Mouse (Mus musculus): ENCODE measurements around the gene Triobp.
A peak's percentile ranks its signal among the peaks of the same experiment; 100 is the strongest.

Triobp gene

DNA sequence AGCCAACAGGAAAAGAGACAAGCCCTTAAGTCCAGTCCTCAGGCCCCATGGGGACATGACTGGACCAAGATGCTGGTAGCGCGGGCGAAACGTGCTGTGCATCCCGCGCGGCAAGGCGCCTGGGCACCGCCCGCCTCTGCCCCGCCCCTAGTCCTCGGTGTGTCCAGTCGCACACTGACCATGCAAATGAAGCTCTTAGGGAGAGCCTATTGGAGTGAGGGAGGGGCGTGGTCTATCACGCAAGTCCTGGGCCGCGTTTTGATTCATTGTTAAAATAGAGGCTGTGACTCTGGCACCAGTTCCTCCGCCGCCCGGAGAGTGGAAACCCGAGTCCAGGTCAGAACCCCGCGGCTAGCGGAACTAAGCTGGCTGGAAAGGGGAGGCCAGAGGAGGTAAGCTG lies at the start of gene Triobp:
TSS of gene Triobp (plus strand) at position 68 of the 400 bp plus-strand sequence.
- DNase-seq (ENCODE audit: low read depth, low spot score) = peak; percentile 64

DNA sequence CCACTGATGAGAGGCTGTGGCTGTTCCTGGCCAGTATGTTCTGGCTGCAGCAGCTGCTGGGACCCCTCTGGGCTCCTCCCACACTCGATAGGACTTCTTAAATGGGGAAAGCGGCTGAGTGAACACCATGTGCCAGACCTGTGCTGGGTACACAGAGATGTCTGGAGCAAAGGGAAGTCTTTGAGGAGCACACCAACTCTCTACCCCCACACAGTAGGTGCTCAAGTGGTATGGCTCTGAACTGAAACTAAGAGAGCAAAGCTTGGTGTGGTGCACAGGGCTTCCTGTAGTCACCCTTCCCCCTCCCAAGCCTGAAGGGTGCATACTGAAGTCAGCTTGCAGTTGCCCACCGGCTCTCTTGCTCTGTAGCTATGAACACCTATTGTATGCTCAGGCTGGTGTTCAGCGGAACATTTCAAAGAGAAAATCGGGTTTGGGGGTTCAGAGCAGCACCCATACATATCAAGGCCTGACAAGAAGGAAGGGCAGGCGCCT lies 49.0 kb upstream of the Triobp start:
- peak; percentile 72 for DNase-seq (ENCODE audit: low read depth, low spot score)

DNA sequence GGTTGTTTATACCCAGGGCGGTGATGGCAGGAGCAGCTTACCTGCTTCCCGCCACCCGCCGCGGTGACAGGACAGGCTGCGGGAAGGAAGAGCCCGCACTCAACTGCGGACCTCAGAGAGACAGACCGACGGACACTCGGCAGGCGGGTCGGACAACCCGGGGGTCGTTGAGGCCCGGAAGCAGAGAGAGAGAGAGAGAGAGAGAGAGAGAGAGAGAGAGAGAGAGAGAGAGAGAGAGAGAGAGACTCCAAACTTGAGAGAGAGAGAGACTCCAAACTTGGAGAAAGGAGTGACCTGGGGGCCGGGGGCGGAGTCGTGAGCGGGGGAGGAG lies 48.1 kb upstream of the Triobp start, which contains the start of gene Gm49510:
TSS of gene Gm49510 (plus strand) at position 259 of the 331 bp plus-strand sequence.
- no peak for DNase-seq (ENCODE audit: low read depth, low spot score)

DNA sequence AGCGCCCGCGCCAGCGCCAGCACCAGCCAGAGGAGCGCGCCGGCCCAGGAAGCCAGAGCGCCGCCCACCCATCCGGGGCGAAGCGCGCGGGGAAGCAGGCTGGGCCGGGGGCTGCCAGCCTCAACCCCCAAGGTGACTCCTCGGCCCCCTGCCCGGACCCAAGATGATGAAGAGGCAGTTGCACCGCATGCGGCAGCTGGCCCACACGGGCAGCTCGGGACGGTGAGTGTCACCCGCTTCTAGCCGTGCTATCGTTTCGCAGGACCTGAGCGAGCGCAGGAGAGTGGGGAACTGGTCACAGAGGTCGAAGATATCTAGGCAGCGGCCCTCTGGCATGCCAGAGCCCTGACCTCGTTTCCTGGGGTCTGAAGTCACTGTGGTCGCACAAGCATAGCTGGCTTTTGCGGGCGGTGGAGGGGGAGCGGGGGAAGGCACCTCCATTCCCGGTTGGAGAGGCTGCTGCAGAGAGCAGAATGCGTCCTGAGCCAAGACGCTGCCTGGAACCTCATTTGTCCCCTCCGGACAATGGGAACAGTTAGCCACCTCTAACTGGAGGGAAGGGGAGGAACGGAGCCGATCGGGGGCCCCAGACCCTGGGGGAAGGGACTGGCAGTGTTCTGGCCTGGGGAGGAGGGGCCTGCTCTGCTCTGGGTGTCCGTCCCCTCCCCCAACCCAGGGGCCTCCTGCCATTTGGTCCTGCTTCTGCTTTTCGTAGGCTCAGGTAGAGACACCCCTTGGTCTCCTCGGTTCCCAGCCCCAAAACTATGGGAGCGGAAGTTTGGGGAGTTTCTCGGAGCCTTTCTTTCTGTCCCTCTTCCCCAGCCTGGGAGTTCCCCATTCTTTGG lies 47.6 kb upstream of the Triobp start, which contains the start of gene Sh3bp1:
TSS of gene Sh3bp1 (plus strand) at position 29 of the 845 bp plus-strand sequence.
- peak; percentile 84 for DNase-seq (ENCODE audit: low read depth, low spot score)

DNA sequence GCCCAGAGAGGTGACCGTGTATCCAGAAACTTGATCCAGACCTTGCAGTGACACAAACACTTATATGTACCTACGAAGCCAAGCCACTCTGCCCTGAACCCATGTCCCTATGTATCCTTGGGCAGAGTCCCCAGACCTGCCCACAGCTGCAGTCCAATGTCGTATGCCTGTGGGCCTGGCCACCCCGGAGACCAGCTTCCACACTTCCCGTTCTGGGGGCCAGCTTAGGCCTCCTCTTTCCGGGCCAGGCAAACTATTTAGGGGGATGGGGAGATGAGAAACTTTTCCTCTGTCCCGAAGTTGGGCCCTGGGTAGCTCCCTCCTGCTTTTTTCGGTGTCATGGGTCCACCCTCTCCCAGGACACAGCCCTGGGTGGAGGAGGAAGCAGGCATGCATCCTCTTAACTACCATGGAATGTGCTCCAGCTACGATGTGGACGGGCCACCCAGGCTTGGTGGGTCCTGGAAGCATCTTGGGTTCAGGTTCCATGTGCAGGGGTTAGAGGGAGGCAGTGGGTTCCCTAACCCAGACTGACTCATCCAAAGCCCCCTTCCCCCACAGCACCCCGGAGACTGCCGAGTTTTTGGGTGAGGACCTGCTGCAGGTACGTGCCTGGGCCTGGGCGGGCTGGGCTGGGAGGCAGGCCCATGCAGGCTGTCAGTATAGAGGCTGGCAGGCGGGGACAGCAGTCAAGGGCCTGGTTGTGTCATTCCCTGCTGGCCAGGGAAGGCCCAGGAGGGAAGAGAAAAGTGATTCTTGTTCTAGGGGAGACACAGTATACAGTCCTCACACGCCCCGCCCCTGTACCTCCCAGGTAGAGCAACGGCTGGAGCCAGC lies 46.7 kb upstream of the Triobp start:
- no peak for DNase-seq (ENCODE audit: low read depth, low spot score)

DNA sequence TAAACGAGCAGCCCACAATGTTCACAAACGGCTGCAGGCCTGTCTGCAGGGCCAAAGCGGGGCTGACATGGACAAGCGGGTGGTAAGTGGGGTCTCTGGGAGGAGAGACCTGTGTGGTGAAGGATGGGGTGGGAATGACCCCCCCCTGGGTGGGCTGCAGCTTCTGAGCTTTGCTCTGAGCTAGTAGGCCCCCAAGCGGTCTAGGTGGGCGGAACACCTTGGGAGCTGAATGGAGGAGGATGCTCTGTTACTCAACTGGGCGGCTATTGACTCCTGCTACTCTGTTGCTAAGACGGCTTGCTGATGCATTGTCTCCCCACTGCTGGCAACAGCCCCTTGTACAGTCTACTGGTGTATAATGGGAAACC lies 46.1 kb upstream of the Triobp start:
- DNase-seq (ENCODE audit: low read depth, low spot score) = no peak

DNA sequence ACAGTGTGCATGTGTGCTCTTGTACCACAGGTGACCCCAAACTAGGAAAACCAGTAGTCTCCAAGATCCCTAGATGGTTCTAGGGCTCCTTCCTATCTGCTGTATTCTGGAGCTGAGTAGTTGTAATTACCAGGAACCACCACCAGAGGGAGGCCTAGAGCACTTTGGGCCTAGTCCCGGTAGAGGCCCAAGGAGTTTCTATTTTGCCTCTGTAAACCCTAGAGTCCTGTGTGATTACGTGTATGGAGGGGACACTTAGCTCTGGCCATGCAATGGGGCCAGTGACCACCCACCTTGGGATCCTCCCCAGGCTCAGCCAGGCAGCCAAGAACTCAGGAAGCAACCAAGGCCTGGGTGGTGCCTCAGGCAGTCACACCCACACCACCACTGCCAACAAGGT lies 44.3 kb upstream of the Triobp start:
- peak; percentile 81 for DNase-seq (ENCODE audit: low read depth, low spot score)

DNA sequence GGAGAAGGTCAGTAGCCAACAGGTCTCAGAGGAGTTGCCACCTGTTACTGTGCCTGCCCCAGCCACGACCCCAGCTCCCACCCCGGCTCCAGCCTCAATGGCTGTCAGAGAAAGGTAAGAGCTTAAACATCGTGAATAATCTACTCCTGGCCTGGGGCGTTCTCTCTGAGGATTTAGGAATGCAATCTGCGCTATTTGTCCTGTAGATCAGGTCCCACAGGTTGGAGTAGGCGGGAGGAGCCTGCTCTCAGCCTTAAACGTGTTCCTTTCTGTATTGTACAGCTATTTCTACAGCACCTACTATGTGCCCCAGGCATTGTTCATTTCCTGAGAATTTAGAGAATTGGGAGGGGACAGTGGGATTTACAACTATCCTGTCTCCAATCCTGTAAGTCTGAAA lies 39.1 kb upstream of the Triobp start:
- DNase-seq (ENCODE audit: low read depth, low spot score) = no peak

DNA sequence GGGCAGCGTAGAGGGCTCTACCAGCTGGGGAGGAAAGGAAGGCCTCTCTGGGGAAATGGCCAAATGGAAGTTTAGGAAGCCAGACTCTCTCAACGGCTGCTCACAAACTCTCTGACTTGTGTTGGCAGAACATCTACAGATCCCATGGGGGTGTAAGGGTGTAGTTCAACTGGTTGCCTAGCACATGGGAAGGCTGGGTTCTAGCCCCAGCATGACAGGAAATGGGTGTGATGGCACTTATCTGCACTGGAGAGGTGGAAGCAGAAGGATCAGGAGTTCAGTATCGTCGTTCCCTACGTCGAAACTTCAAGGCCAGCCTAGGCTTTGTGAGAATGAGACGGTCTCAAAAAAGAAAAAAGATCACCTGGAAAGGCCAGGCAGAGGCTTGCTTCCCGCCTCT lies 38.5 kb upstream of the Triobp start:
- no peak for DNase-seq (ENCODE audit: low read depth, low spot score)

DNA sequence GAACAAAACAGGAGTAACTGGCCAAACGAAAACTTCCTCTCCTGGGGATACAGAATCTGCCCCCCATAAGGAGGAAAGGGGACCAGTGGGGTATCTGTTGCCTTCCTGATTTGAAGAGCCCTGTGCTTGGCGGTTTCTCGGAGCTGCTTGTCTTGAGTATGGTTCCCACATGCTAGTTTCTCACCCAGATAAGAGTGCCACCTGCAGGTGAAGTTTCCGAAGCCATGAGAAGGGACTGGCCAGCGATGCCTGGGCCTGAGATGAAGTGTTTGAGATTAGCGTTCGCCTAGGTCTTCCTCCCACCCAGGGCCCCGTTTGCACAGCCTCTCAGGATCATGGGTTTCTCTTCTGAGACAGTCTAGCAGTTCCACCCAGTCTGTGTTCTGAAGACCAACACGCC lies 35.5 kb upstream of the Triobp start:
- peak; percentile 55 for DNase-seq (ENCODE audit: low read depth, low spot score)

DNA sequence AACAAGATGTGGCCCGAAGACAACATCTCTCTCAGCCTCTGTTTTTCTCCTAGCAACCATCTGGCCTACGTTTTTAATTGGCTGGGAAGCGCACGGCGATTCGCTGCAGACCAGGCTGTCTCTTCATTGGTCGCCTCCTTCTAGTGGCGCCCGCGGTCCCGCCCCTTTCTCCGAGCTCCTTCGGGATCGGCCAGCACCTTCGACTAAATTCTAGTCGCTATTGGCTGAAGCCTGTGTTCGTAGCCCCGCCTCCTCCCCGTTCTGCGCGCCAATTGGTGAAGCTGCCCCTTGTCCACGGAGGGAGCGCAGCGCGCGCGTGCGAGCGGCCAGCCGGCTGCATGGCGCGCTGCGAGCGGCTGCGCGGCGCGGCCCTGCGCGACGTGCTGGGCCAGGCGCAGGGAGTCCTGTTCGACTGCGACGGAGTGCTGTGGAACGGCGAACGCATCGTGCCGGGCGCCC lies 33.9 kb upstream of the Triobp start, which contains the start of gene Pdxp:
TSS of gene Pdxp (plus strand) at position 288 of the 459 bp plus-strand sequence.
- DNase-seq (ENCODE audit: low read depth, low spot score) = peak; percentile 98

DNA sequence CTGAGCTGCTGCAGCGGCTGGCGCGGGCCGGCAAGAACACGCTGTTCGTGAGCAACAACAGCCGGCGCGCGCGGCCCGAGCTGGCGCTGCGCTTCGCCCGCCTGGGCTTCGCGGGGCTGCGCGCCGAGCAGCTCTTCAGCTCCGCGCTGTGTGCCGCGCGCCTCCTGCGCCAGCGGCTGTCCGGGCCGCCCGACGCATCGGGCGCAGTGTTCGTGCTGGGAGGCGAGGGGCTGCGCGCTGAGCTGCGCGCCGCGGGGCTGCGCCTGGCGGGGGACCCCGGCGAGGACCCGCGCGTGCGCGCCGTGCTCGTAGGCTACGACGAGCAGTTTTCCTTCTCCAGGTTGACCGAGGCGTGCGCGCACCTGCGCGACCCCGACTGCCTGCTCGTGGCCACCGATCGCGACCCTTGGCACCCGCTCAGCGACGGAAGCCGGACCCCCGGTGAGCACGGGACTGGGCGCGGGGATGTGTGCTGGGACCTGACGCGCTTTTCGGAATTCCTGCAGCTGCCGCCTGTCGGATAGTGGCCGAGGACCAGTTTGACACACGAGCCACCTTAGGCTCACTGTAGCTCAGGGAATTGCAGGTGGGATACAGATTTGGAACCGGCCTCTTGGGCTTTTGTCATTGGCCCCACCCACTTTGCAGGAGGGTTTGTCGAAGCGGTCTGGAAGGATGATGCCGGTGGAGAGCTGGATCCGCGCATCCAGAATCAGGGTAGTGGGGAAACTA lies 33.3 kb upstream of the Triobp start:
- no peak for DNase-seq (ENCODE audit: low read depth, low spot score)

DNA sequence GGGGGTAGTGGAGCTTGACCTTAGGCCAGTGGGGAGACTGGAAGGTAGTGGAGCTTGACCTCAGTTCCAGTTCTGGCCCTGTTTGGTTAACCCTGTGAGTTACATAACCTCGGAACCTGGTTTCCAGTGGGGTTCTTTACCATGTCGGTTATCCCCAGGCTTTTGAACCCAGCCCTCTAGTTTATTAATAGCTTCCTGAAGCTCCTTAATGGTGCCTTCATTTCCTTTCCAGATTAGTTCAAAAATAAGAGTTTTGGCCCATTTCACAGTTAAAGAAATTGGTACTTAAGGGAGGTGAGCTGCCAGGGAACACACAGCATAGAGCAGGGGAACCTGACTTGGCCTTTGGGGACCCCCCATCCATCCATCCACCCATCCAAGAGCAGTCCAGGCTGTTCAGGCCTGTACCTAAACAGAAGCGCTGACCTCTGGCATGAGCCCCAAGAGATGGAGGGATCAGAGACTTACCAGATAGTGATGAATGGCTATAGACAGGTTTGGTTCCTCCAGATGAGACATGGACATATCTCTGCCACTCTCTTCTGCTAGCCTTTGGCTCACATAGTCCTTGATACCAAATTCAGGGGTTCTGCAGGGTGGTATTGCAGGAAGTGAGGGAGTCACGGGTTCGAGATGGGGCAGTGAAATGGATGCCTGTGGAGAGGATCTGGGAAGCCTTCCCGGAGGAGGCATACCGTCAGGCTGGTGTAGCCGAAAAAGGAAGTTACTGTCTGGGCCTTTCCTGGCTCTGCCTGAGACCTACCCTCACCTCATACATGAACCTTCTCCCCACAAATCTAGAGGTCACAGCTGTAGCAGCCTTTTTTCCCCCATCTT lies 32.5 kb upstream of the Triobp start:
- DNase-seq (ENCODE audit: low read depth, low spot score) = no peak

DNA sequence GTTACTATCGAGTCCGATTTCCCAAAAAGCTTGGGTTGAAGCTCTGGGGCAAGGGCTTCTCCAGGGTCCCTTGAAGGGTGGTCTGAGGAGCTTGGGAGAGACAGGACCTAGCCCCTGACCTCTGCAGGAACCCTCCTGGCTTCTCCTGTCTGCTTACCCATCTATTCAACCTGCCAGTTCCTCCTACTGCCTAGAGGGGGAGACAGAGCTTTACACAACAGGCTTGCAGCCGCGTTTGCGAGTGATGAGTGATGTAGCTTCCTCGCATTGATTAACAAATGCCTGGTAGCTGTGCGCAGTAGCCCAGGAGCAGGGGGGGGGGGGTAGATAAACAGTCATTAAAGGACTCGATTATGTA lies 31.9 kb upstream of the Triobp start:
- peak; percentile 86 for DNase-seq (ENCODE audit: low read depth, low spot score)

DNA sequence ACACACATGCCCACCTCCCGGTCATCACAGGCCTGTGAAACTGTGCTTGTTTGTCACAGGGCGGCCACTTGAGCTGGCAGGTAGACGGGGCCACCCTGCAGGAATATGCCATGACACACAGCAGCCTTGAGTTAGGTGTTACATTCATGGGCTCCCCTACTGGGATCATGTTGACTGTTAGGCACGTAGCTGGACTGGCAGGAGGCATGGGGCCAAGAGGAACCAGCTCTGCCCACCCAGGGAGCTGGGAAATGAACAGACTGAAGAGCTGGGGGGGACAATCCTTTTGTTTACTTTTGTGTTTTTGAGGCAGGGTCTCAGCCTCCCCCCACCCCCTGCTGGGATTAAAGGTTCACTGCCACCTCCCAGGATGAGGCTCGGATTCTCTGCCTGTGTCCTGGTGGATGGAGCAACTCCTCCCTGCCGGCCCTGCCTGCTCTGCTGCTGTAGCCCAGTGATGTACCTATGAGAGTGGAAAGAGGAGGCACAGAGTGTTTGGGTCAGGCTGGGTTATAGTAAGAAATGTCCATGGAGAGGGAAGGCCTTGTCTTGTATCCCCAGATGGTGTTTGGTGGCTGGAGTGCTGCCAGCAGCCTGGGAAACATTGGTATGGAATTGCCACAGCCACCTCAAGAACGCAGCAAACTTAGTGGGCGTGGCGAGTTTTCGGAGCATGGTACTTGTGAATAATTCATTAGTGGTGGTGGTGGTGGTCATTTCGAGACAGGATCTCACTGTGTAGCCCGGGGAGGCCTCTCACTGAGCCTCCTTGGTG lies 31.3 kb upstream of the Triobp start:
- no peak for DNase-seq (ENCODE audit: low read depth, low spot score)

DNA sequence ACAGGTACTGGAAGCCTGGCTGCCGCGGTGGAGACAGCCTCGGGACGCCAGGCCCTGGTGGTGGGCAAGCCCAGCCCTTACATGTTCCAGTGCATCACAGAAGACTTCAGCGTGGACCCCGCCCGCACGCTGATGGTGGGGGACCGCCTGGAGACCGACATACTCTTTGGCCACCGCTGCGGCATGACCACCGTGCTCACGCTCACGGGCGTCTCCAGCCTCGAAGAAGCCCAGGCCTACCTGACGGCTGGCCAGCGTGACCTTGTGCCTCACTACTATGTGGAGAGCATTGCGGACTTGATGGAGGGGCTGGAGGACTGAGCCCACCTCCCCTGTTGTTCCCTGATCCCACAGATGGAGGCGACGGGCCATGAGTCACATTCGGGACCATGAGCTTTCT lies 29.4 kb upstream of the Triobp start:
- no peak for DNase-seq (ENCODE audit: low read depth, low spot score)

DNA sequence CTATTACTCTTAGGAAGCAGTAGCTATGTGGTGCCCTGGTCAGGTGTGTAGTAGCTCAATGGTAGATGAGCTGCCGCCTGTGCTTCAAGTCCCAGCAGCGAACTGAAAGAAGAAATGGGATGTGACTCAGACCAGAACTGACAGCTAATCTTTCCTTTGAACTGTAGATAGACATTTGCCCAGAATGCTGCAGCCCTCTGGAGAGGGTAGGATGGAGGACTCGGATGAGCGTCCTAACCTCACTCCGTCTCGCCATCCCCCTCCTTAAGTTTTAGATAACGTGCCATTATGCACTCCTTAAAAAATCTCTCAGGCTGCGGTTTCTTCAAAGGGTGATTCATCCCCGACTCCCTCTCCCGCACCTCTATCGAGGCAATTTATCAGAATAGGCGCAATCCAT lies 27.6 kb upstream of the Triobp start:
- no peak for DNase-seq (ENCODE audit: low read depth, low spot score)

DNA sequence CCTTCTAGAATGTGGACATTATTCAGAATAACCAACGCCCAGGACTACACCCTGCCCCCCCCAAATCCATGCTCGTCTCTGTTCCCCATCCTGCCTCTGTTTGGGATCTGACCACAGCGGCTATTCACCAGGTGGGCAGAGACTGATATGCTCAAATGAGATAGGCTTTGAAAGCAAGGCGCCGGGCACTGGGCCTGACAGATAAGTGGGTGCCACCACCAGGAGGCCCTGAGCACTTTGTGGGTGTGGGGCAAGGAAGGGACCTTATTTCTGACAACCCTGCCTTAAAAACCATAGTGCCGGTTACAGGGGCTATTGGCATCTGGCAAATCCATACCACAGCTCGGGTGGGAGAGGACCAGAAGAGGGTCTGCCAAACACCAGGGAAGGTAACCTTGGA lies 24.8 kb upstream of the Triobp start:
- DNase-seq (ENCODE audit: low read depth, low spot score) = no peak

DNA sequence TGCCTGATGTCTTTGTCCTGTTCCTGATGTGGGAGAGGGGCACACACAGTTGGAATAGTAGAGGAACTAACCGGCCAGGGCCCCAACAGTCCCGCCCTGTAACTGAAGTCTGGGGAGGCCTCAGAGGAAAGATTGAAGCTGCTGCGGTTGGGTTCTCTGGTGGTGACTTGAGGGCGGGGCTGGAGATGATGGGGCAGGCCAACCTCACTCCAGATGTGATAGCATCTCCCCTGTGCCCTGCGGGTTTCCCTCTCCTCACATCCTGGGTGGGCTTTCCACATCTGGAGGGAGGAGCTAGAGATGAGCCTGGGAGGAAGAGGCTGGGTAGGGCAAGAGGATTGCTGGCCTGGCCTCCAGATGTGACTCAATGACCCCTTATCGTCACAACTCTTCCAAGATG lies 23.9 kb upstream of the Triobp start:
- peak; percentile 89 for DNase-seq (ENCODE audit: low read depth, low spot score)

DNA sequence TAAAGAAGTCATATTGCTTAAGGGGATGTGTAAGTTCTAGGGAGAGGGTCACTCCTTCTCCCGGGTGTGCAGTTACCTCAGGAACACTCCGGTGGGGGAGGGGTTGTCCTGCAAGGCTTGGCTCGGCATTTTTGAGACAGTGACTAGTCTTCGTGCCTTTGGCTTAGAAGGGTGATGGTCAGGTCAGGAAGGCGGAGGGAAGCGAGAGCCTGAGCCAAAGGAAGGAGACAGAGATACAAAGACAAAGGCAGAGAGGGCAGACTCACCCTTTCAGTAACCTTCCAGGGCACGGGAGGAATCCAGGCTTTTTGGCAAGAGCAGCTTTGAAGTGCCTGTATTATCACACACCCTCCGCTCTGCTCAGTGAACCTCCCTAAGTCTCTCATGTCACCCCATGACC lies 22.4 kb upstream of the Triobp start:
- DNase-seq (ENCODE audit: low read depth, low spot score) = no peak

All from CD4-positive helper T cell, adult 2 months (primary cell).